Mouse (Mus musculus) spleen, adult 12 weeks (tissue): Measurements from ENCODE around the gene Perm1.

Experiments used
- DNase-seq: peaks from one replicate; pipeline ENCODE4 v3.0.0; 2022; ENCODE audit warnings: low spot score

Perm1 gene

DNA sequence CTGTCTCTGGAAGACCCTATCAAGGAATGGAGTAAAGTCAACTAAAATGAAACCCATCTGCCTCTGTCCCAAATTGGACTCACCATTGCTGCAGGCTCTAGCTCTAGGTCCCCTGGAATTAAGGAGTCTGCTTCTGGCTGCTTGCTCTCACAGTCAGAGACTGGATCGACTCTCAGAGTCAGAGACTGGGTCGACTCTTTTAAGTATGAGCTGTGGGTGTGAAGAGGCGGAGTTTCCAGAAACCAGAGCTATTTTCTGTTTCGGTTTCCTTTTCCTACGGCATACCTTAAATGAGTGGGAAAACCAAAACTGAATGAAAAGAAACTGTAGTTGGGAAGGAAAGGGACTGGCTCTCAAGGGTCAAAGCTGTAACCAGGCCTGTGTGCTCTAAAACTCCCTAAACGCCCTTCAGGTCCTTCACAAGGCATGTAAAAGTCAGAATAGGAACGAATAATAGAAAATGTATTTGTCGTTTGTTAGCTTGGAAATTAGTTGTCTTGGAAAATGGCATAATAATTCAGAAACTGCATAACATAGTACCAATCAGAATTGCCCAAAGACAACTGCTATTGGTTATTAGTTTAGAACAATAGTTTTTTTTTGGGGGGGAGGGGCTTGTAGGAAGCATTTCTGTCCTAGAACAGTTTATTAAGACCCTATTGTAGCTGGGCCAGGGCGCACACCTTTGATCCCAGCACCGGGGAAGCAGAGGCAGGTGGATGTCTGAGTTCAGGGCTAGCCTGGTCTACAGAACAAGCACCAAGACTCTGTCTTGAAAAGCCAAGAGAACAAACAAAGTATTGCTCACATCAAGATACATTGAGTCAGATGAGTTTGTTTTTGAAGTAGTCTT lies 14.8 kb upstream of the Perm1 start, which contains the start of gene Isg15:
TSS of gene Isg15 (minus strand) at position 196 of the 853 bp plus-strand sequence.
- peak; percentile 45 for DNase-seq

DNA sequence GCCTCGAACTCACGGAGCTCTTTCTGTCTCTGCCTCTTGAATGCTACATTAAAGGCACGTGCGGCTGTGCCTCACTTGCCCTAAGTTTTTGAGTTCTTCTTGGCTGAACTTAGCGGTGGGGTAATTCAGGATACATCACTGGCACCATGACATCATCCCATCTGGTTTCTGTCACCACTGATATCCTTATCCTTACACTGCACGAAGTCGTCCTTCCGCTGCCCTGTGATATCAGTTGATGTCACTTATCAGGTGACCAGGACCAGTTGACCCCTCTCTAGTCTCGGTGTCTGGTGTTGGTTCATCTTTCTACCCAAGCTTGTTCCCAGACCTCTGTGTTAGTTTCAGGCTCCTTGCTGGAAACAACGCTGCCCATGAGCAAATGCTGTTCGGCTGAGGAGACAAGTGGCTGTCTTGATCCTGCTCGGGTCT lies 13.2 kb upstream of the Perm1 start:
- peak; percentile 67 for DNase-seq

DNA sequence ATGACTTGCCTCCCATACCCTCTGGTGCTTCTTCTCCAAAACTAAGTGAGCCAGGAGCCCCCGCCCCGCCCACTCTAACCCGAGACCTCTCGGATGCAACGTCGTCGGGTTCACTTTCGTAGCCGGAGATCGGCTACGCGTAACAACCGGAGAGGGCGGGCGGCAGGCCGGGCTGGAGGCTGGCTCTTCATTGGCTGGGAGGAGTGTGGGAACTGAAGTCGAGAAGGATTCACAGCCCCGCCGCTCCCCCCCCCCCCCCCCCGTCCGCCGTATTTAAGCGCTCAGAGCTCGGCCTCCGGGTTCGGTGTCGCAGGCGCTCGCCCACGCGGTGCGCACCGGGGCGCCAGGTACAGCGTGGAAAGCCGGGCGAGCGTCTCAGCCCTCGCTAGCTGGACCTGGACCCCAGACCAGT lies 12.7 kb upstream of the Perm1 start, which contains the start of gene AW011738:
TSS of gene AW011738 (plus strand) at position 304 of the 412 bp plus-strand sequence.
- peak; percentile 79 for DNase-seq

DNA sequence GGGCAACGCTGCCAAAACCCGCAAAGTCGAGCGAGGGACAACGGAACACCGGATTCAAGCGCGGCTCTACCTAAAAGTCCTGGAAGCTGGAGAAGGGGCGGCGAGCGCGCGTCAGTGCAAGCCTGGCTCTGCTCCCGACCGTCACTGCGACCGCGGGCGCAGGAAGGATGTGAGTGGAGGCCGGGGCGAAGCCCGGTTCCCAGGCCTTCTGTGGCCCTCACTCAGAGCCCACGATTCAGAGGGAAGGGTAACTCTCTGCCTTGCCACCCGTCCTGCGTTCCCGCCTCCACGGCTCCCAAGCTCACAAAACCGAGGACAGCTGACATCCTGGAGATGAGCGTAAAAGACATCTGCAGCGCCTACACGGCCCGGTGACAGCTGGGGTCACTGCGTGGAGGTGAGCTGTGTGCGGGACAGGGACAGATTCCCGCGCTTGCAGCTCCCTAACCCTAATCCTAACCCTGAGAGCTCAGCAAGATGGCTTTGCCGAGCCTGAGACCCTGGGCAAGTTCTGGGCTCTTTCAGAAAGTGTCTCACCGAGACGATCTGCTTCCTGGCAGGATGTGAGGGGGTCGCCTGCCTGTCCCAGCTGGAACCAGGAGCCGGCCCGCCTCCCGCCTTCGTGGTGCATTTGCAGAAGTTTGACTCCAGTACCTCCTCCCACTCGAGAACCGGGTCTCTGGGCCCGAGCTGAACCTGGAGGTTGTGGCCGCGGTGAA lies 12.1 kb upstream of the Perm1 start:
- DNase-seq: no peak

DNA sequence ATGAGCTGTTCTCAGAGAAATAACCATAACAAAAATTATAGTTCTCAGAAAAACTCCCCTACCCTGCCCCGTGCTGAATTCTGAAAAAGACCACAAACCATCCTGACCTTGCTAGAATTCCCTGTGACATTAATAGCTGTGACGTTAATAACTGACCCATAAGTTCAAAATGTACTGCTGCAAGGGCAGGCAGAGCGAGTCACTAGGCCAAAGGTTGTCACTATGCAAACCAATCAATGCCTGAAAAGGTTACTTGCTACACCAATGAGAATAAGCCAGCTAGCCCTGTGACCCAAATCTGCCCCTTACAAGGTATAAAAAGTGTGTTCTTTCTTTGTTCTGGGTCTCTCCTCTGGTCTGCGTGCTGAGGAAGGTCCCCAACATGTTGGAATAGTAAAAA lies 6.8 kb upstream of the Perm1 start:
- no peak for DNase-seq

DNA sequence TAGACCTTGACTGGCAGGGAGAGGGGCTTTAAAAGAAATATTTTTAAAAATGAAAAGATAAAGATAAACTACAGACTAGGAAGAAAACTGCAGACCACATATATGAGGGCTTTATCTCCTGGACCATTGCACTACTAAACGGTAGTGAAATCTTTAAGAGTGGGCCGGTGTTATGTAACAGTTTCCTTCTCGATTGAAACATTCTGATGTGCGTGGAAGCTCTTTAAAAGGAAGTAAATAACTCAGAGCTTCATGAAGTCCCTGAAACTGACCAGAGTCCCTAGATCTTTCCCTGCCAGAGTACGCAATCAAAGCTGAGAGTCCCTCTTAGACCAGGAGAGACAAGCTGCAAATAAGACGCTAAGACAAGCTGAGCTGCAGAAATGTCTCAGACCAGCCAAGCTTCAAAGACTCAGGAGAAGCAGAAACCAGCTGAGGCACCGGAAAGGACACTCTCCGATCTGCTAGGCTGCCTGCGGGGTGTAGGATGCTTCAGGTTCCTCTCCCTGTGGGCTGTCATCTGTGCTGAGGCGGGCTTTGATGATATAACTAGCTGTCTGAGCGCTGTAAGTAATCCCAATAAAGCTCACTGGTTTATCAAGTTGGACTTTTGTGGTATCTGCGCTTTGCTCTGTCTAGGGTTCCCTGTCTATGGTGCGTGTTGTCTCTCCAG lies 5.6 kb upstream of the Perm1 start:
- no peak for DNase-seq

DNA sequence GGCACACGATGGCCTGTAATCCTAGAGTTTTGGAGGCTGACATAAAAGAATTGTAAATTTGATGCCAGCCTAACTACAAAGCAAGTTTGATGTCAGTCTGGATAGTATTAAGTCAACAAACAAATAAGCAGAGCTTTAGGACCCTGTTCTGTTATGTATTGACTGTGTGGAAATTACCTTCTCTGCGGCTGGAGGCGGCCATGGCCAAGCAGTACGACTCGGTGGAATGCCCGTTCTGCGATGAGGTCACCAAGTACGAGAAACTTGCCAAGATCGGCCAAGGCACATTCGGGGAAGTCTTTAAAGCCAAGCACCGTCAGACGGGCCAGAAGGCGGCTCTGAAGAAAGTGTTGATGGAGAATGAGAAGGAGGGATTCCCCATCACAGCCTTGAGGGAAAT lies 2.5 kb upstream of the Perm1 start:
- DNase-seq: no peak

DNA sequence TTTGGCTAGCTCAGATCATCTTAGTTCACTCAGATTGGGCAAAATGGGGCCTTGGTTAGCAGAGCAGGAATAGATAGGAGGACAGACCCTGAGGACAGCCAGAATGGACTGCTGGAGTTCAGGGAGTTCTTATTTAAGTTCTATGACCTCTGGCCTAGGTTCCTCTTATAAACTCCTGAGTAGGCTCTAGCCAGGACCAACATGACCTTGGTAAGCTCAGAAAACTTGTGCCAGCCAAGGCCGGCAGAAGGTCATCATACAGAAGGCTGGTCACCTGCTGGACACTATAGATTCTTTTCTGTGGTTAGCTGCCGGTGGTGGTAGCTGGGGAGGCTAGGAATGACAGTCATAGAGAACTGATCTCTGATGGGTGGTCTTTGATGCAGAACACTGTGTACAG lies 528 bp downstream of the Perm1 start:
- DNase-seq: no peak

DNA sequence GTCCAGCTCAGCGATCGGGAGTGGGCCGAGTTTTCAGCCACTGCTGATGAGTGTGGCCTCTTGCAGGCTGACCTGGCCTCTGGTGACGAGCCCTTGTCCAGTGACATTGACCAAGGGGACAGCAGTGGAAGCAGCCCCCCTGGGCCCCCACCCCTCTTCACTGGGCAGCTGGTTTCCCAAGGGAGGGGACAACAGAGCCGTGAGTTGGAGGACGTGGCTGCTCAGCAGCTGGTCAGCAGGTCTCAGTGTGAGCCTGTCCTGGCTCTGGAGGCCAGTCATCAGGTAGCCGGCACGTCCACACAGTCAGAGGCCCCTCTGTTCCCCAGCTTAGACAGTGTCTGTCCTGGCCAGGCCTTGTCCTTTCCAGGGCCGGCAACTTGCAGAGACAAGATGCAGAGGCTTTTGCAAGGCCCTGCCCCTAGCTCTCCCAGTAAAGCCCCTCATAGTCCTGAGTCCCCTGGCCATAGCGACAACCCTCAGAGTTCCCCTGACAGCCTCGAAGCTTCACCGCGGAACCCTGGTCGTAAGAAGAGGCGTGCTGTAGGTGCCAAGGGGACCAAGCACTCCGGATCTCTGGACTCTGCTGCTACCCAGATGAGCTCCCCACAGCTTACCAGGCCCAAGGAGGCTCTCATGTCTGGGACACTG lies 1.5 kb downstream of the Perm1 start:
- DNase-seq: no peak

DNA sequence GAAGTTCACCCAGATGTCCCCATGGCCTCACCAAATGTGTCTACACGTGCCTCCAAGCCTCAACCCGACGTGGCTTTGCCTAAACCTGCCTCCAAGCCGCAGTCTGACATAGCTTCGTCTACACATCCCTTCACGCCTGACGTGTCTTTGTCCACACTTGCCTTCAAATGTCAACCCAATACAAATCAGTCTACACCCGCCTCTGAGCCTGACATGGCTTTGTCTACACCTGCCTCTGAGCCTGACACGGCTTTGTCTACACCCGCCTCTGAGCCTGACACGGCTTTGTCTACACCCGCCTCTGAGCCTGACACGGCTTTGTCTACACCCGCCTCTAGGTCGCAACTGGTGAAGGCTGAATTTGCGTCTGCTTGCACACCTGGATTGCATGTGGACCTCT lies 2.2 kb downstream of the Perm1 start:
- DNase-seq: no peak

DNA sequence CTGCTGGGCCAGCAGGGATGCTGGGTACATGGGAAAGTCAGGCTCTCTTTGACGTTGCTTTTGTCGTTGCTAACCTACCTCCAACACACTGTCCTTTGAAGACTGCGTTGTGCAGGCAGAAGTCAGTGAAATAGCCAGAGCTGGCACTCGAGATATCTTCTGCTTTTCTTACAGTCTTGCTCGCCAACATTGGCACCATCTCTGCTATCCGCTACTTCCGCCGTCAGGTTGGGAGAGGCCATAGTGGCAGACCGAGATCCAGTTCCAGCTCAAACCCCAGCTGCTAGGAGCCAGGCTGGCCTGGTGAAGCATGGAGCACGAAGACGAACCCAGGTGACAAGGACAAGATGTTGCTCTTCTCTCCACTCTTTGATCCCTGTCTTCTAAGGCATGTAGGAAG lies 4.3 kb downstream of the Perm1 start:
- DNase-seq: no peak

DNA sequence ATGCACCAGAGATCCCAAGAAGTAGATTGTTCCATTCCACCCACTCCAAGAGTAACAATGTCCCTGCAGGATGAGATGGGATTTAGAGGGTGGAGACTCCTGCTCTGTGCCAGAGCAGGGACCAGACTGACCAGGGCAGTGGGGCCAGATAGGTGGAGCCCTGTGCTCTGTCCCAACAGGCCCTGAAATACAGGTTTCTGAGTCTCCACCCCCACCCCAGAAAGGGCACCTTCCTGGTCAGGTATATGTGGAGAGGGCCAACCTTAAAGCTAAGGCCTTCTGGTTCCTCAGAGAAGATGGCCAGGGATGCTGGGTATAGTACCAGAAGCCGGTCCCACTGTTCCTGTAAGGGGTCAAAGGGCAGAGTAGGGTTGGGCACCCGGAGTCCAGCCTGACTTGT lies 8.6 kb downstream of the Perm1 start:
- DNase-seq: no peak

DNA sequence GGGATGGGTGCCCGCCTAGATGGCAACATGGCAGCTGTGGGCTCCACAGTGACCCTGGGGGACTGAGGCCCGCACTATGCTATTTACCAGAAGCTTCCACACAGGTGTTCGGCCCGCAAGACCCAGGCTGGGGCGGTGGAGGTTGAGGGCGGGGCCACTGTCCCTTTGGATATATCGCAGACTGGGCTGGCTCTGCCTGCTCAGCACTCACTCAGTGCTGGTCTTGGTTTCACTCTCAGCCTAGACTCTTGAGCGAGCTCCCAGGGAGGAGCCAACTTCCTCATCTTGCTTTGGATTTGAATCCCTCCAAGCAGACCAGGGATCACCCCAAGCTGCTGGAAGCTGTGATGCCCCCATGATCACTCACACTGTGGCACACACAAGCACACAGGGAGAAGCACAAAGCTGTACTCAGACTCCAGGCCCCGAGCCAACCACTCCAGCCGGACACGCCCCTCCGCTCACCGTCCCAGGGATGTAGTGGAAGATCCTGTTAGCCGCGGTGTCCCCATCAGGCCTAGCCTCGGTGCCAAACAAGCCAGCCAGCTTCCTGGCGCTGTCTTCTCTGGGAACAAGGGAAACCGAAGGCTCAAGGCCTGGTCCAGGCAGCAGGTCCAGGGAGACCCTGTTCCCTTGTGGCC lies 12.2 kb downstream of the Perm1 start:
- DNase-seq: no peak

DNA sequence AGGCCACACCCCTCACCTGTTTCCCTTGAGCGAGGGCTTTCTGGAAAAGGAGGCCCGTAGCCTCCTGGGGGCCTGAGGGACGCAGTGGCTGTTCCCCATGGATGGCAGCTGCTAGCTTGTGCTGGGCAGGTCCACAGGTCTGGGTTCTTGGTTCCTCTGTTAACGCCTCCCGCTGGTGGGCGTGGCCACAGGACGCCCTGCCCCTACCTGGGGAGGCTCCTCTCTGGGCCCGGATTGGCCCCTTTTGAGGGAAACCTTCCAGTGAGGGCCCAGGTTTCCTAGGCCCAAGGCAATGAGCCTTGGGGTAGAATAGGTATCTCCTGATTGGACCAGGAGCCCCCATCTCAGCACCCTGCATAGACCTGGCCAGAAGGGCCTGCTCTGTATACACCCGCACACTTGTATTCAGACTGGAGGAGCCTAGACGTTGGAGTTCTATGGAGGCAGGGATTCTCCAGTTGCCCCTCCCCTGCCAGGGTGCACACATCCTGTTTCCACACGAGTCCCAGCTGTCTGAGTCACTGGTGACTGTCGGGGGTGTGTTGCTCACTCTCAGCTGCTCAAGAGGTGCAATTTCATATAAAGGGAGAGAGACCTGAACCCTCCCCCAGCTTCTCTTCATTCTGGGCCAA lies 12.8 kb downstream of the Perm1 start:
- no peak for DNase-seq

DNA sequence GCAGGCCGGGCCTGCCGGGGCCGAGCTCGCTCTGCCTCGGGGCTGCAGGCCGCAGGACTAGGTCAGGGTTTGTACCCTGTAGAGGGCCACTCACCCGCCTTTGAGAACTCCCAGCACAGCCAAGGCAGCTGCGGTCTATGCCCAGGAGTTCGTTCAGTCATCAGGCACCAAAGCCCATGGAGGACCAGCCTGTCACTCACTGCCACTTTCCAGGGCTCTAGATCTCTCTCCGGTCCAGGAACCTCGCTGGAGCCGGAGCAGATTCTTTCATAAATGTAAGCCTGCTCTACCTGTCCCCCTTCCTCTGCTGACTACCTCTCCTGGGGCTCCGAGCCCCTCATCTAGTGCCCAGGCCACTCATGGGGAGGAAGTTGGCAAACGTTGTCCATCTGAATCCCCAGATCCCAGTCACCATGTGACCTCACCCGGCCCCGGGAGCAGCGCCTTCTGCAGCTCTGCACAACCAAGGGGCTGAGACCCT lies 18.4 kb downstream of the Perm1 start:
- no peak for DNase-seq

DNA sequence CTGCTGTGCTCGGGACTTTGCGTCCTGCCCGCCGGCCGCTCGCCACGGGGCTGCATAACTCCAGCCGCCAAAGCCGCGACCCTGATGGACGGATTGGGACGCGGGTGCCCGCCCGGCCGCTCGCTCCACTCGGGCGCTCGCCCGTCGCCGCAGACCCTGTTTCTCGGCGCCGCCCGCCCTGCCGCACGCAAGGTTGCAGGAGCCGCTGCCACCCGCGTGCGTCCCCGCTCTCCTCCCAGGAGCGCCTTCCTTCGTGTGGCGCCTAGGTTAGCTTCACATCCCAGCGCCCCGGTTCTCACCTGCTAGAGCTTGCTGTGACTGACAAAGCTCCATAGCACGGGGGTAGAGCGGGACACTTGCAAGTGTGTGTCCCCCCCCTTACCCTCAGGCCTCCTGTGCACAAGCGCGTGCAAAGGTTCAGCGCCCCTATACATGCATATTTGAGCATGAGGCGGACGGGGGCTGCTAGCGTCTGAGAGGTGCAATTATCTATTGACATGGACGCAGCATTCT lies 19.1 kb downstream of the Perm1 start, which contains the start of gene Plekhn1:
TSS of gene Plekhn1 (minus strand) at position 157 of the 513 bp plus-strand sequence.
- DNase-seq: peak; percentile 57

DNA sequence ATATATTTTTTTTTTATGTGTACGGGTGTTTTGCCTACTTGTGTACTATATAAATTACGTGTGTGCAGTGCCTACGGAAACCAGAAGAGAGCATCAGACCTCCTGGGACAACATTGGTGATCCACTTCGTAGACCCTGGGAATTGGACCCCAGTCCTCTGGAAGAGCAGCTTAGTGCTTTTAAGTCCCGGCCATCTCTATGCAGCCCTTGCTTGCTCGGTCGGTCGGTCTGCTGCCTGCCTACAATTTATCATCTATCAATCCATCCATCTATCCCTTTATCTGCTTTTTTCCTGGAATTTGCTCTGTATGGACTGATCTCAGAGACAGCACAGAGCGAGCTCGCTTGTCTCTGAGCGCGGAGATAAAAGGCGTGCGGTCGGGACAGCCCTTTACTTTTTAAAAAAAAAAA lies 19.7 kb downstream of the Perm1 start:
- DNase-seq: no peak

DNA sequence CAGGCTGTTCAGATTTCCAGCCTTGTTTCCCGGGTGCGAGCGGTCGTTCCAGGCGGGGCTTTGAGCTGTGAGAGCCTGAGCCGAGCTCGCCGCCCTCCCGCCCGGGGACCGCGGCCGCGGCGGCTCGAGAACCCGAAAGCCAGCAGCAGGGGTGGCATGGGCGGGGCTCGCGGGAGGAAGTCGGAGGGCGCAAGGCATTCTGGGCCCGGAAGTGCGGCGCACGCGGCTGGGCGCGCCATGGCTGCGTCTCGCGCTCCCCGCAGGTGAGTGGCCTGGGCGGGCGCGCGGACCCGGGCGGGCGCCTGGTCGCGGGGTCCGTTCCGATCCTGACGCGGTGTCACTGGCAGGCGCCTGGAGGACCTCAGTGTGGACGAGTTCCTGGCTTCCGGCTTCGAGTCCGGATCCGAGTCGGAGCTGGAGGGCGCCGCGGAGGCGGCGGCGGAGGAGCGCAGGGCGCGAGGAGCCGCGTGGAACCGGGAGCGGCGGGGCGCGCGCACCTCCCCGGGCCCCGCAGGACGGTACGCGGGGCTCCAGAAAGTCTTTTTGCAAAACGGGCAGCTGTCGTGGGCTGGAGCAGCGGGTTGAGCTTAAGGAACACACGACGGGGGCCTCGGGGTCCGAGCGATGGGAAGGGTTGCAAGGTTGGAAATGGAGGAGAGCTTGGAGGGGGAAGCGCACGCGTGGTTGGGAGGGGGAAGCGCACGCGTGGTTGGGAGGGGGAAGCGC lies 20.3 kb downstream of the Perm1 start, which contains the start of gene Noc2l:
TSS of gene Noc2l (plus strand) at position 203 of the 726 bp plus-strand sequence.
- peak; percentile 87 for DNase-seq

DNA sequence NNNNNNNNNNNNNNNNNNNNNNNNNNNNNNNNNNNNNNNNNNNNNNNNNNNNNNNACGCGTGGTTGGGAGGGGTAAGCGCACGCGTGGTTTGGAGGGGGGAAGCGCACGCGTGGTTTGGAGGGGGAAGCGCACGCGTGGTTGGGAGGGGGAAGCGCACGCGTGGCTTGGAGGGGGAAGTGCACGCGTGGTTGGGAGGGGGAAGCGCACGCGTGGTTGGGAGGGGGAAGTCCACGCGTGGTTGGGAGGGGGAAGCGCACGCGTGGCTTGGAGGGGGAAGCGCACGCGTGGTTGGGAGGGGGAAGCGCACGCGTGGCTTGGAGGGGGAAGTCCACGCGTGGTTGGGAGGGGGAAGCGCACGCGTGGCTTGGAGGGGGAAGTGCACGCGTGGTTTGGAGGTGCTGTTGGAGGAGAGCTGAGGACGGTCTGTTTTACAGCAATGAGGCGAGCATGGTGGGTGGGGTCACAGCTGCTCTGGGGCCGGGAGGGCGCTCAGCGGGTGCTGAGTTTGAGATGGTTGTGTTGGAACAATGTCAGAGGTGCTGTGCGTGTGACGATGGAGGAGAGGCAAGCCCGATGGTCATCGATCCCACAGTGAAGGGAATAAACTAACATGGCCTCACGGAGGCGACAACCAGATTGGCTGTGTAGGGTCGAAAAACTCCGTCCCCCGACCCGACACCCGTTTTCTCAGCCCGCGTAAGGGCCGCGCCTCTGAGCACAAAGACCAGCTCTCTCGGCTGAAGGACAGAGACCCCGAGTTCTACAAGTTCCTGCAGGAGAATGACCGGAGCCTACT lies 21.2 kb downstream of the Perm1 start:
- no peak for DNase-seq
